Mouse (Mus musculus): ENCODE results near the gene Slc1a7.

The Slc1a7 gene

GRCm38 (mm10) chr4:107995011-107995410, 26.9 kb downstream of the Slc1a7 start:
- ChIA-PET CTCF (no interaction called here), POLR2A (no interaction called here)

DNA sequence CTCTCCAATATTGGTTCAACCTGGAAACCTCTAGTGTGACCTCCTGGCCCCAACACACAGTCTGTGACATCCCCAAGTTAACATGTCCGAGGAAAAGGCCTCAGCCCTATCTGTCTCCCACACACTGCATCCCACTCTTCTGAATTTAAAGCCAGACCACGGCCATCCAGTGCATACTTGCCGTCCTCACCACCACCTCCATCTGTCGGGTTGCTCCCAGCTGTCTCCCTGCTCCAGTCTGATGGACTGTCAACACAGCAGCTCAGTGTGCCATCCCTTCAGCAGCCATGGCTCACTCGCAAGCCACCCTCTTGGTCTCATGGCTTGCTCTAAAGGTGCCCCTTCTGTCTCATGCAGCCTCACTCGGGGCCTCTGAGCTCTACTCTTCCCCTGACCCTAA, 27.6 kb downstream of the Slc1a7 start:
- ChIA-PET CTCF (interaction anchor here in 1 of 4 experiments (0.6 kb wide), 1 partner anchor 542 kb away, joined by 4 read pairs; no protein-coding TSS in a partner anchor), POLR2A (interaction anchor here in 3 of 4 experiments (0.6 to 1.0 kb wide), 3 partner anchors 31 to 175 kb away, joined by 3 to 5 read pairs (median 3); no protein-coding TSS in a partner anchor)

DNA sequence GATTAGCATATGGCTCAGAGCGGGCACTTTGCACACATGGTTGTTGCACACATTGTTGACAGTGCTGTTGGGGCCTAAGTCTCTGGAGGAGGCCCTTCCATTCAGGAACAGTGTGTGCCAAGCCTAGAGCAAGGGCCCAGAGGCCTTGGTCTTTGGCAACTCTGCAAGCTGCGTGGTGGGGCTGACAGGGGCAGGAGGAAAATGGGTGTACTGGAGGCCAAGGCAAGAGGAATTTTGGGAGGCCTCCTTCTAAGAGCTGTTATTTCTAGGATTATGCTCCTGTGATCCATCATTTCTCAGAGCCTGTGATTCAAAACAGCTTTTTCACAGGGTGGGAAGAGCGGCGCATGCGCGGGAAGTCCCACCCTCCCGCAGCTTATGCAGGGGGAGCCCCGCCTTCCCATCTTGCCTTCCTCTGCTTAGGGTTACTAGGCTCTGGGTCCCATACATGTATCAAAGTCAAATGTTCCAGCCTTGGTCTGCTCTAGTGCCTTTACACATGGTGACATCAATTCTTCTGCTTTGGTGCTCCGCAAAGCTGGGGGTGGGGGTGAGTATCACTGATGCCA, 28.4 kb downstream of the Slc1a7 start:
- POLR2A ChIA-PET, result interaction anchor here in 3 of 4 experiments (0.6 to 1.6 kb wide), 6 partner anchors 13 to 69 kb away, joined by 3 to 5 read pairs (median 4); partner anchors contain the start of gene Slc1a7 (in 1 of the 3)
- CTCF ChIA-PET, result interaction anchor here in 1 of 4 experiments (1.0 kb wide), 1 partner anchor 59 kb away, joined by 4 read pairs; no protein-coding TSS in a partner anchor

GRCm38 (mm10) chr4:107998641-107999332, 30.7 kb downstream of the Slc1a7 start:
- ChIA-PET POLR2A (interaction anchor here in 2 of 4 experiments (1.6 to 1.7 kb wide), 3 partner anchors 9 to 22 kb away, joined by 5 to 7 read pairs (median 5); no protein-coding TSS in a partner anchor), CTCF (interaction anchor here in 1 of 4 experiments (0.7 kb wide), 1 partner anchor 334 kb away, joined by 3 read pairs; no protein-coding TSS in a partner anchor)

- CTCF ChIA-PET, result no interaction called here
- POLR2A ChIA-PET, result interaction anchor here in 2 of 4 experiments (0.7 to 1.6 kb wide), 2 partner anchors 21 to 161 kb away, joined by 3 to 5 read pairs; no protein-coding TSS in a partner anchor
These were observed 31.2 kb downstream of the Slc1a7 start for GRCm38 (mm10) chr4:107999380-107999779.

DNA sequence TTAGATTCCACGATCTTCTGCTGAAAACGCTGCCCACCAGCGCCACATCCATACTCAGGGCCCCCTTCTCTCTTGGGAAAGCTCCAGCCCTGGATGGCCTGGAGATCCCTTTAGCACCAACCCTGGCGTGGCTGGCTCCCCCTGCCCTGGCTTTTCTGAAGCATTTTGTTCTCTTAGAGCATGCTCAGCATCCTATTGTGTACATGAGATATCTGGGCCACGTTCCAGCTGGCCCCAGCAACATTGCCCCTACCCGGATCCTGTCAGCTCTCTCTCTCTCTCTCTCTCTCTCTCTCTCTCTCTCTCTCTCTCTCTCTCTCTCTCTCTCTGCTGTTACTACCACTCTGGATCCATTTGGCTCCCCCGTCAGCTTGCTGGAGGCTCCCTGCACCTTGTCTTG, 37.2 kb downstream of the Slc1a7 start:
- ChIA-PET POLR2A (interaction anchor here in 2 of 4 experiments (0.6 to 0.7 kb wide), 3 partner anchors 10 to 1066 kb away, joined by 3 to 7 read pairs (median 5); no protein-coding TSS in a partner anchor), CTCF (interaction anchor here in 1 of 4 experiments (1.5 kb wide), 1 partner anchor 10 kb away, joined by 3 read pairs; no protein-coding TSS in a partner anchor)

DNA sequence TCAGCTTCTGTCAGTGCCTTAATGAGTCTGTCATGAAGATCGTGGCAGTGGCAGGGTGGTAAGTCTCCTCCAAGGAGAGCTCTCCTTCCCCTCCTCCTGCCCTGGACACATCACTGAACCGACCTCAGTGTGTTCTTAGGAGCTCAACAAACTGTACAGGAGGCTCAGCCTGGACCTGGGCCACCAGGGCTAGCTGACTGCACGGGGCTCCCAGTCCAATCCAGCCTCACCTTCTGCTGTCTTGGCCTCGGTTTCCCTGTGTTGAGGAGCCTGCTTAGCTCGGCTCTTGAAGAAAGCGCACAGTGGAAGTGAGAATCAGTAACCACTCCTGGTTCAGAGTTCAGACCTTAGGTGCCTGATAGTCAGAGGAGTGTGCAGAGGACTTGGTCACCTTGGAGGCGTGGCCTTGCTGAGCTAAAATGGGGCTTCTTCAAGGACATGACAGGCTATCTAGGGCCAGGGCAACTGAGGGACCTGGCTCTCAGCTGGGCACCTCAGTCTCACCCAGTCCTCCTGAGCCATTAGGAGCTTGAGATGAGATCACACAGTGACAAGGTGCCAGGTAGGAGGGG, 39.5 kb downstream of the Slc1a7 start:
- CTCF ChIA-PET, result no interaction called here
- POLR2A ChIA-PET, result interaction anchor here in 3 of 4 experiments (0.6 to 1.5 kb wide), 4 partner anchors 7 to 311 kb away, joined by 3 to 7 read pairs (median 4); no protein-coding TSS in a partner anchor

DNA sequence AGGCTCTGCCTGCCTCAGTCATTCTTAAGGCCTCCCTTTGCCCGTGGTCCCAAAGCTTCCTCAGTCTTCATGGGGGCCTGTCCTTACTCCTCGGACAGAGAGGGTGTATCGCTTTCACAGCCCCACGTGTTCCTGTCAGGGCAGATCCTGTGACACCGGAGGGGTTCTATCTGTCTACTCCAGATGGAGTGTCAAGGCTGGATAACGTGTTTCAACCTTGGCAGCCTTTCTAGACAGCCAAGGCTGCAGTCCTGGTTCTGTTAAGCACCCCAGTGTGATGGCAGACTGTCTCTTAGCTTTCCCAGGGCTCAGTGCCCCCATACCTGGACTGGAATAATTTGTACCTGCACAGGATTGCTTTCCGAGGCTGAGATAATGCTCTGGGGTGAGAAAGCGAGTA, 40.4 kb downstream of the Slc1a7 start:
- ChIA-PET POLR2A (interaction anchor here (0.6 to 1.3 kb wide), 6 partner anchors 12 to 192 kb away, joined by 3 to 8 read pairs (median 3); no protein-coding TSS in a partner anchor), CTCF (no interaction called here)

GRCm38 (mm10) chr4:108014466-108014865, 46.3 kb downstream of the Slc1a7 start:
- CTCF ChIA-PET, result interaction anchor here in 3 of 4 experiments (0.6 to 1.5 kb wide), 9 partner anchors 9 to 1151 kb away, joined by 3 to 17 read pairs (median 4); partner anchors contain the start of gene Echdc2 (in 1 of the 3)
- POLR2A ChIA-PET, result interaction anchor here in 2 of 4 experiments (0.6 to 1.6 kb wide), 6 partner anchors 8 to 929 kb away, joined by 3 to 6 read pairs (median 3); no protein-coding TSS in a partner anchor

DNA sequence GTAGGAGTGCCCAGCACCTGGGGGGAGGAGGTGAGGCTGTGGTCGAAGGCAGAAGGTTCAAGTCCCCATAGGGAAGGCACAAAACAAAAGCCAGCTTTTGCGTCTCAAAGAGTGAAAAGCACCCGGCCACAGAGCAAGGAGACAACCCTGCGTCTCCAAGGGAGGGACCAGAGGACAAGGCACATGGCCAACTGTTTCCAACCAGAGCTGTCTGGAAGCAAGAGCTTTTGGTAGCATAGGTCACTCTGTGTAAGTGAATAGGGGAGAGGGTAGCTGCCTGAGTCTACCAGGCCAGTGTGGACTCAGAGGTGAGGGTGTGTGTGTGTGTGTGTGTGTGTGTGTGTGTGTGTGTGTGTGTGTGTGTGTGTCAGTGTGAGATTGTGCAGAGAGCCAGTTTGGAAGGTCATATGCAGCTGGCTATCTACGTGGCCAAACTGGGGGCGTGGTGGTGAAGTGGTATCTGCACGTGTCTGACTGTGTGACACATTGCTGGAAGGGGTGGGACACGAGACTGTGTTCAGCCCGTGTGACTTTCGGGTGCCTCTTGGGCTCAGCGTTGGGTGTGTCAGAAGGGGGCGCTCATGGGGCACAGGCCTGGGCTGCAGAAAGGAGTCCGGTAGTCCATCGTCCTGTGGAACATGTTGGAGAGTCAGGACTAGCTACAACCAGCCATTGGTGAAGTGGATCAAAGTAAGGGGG, 47.1 kb downstream of the Slc1a7 start:
- CTCF ChIA-PET, result interaction anchor here in 3 of 4 experiments (0.6 to 1.5 kb wide), 10 partner anchors 10 to 1152 kb away, joined by 3 to 14 read pairs (median 4); partner anchors contain the start of gene Echdc2 (in 1 of the 3)
- POLR2A ChIA-PET, result interaction anchor here in 3 of 4 experiments (0.6 to 1.6 kb wide), 13 partner anchors 8 to 930 kb away, joined by 3 to 7 read pairs (median 3); partner anchors contain the start of gene Coa7 (in 1 of the 3)

DNA sequence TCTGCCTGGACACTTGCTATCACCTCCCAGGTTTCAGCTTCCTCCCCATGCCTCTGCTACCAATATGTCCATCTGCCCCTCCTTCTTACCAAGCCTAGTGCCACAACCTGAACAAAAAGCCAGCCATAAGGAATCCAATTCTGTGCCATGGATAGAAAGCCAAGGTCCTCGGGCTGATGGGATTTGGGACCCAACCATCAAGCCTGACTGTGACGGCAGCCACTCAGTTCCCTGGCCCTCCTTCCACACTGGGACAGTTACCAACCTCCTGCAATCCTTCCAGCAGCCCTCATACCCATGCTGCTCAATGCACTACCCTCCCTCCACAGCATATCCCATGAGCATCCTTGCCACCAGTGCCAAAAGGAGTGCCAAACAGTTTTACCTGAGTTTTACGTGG, 48.2 kb downstream of the Slc1a7 start:
- CTCF ChIA-PET, result interaction anchor here in 2 of 4 experiments (0.6 to 1.5 kb wide), 5 partner anchors 17 to 122 kb away, joined by 3 to 14 read pairs (median 4); no protein-coding TSS in a partner anchor
- POLR2A ChIA-PET, result interaction anchor here in 2 of 4 experiments (1.0 to 1.3 kb wide), 2 partner anchors 10 to 51 kb away, joined by 3 to 7 read pairs; no protein-coding TSS in a partner anchor

GRCm38 (mm10) chr4:108017839-108018238, 49.7 kb downstream of the Slc1a7 start:
- ChIA-PET POLR2A (interaction anchor here in 1 of 4 experiments (1.1 to 1.9 kb wide), 2 partner anchors 13 to 201 kb away, joined by 3 to 5 read pairs; no protein-coding TSS in a partner anchor), CTCF (interaction anchor here in 1 of 4 experiments (0.6 to 1.3 kb wide), 2 partner anchors 9 to 51 kb away, joined by 3 read pairs; no protein-coding TSS in a partner anchor)

DNA sequence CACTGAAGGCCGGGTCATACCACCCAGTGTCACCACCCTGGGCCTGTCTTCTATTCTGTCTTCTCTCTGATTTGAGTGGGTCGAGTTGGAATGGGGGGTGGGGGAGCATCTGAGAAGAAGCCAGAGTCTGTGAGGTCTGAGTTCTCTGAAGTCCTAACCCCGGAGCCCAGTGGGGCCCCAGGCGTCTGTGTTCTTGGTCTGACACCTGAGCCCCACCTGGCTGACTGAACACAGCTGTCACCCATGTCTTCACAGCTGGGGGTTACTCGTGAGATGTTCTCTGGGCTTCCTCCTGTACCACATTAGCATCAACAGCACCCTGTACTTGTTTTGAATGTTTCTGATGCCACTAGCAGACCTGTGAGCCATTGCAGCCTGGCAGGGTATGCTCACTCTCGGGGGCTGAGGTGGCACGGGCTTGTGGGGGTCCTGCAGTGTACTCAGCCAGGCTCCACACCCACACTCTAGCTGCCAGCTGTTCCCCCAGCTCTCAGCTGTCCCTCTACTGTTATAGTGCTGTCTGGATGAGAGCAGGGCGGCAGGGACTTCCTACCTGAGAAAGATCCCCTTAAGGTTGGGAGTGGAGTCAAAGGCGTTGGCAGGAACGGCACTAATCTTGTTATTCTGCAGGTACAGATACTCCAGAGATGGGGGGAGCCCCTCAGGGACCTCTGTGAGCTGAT, 50.2 kb downstream of the Slc1a7 start:
- ChIA-PET POLR2A (interaction anchor here in 2 of 4 experiments (0.7 to 1.9 kb wide), 3 partner anchors 13 to 201 kb away, joined by 3 to 5 read pairs (median 3); no protein-coding TSS in a partner anchor), CTCF (interaction anchor here in 2 of 4 experiments (0.6 to 1.3 kb wide), 3 partner anchors 8 to 300 kb away, joined by 3 to 9 read pairs (median 8); no protein-coding TSS in a partner anchor)

GRCm38 (mm10) chr4:108018961-108019921, 51.1 kb downstream of the Slc1a7 start:
- POLR2A ChIA-PET, result interaction anchor here in 3 of 4 experiments (0.5 to 2.6 kb wide), 5 partner anchors 12 to 669 kb away, joined by 3 to 15 read pairs (median 3); no protein-coding TSS in a partner anchor
- CTCF ChIA-PET, result interaction anchor here in 1 of 4 experiments (0.6 kb wide), 2 partner anchors 9 to 299 kb away, joined by 8 to 9 read pairs; no protein-coding TSS in a partner anchor

- ChIA-PET CTCF (interaction anchor here in 1 of 4 experiments (0.9 to 1.5 kb wide), 2 partner anchors 83 to 145 kb away, joined by 3 to 4 read pairs; partner anchors contain the start of gene Echdc2), POLR2A (interaction anchor here in 3 of 4 experiments (0.9 to 2.6 kb wide), 7 partner anchors 9 to 130 kb away, joined by 3 to 15 read pairs (median 5); partner anchors contain the start of gene 0610037L13Rik (in 1 of the 3))
These were observed 52.0 kb downstream of the Slc1a7 start for GRCm38 (mm10) chr4:108020178-108020577.

- ChIA-PET CTCF (no interaction called here), POLR2A (no interaction called here)
These were observed 55.1 kb downstream of the Slc1a7 start for GRCm38 (mm10) chr4:108023186-108023585.
